Mouse (Mus musculus) forebrain, embryonic 15.5 days (tissue): Measurements from ENCODE around the gene Pcdh9. TPM values are rescaled to one million over a fixed set of nuclear protein-coding genes. Genes with fewer than 3 reads are reported as not detected.

Source experiments
- ATAC-seq: fragments of 200-750 bp; cut with Nextera tagmentation; replicated peaks from 2 replicates; pipeline ENCODE4 v1.8.0; 2017; ENCODE audit warnings: mild to moderate bottlenecking, moderate TSS enrichment, moderate library complexity
- H3K27ac ChIP-seq: fragments of 300-500 bp; sonication (generic); replicated peaks from 2 replicates; pipeline ENCODE4 v1.5.1; 2015; ENCODE audit warnings: mild to moderate bottlenecking, inconsistent platforms
- H3K27me3 ChIP-seq: fragments of 300-500 bp; sonication (generic); 2 replicates; pipeline ENCODE4 v1.6.1; 2015; ENCODE audit warnings: inconsistent platforms
- H3K36me3 ChIP-seq: fragments of 300-500 bp; sonication (generic); 2 replicates; pipeline ENCODE4 v1.6.1; 2015; ENCODE audit warnings: mild to moderate bottlenecking, inconsistent platforms
- H3K4me1 ChIP-seq: fragments of 300-500 bp; sonication (generic); 2 replicates; pipeline ENCODE4 v1.6.1; 2015; ENCODE audit warnings: inconsistent platforms
- H3K4me2 ChIP-seq: fragments of 300-500 bp; sonication (generic); replicated peaks from 2 replicates; pipeline ENCODE4 v1.6.1; 2015; ENCODE audit warnings: mild to moderate bottlenecking, inconsistent platforms
- H3K4me3 ChIP-seq: fragments of 300-500 bp; sonication (generic); 2 replicates; pipeline ENCODE4 v1.5.1; 2015; ENCODE audit warnings: mild to moderate bottlenecking, inconsistent platforms
- H3K9ac ChIP-seq: fragments of 300-500 bp; sonication (generic); replicated peaks from 2 replicates; pipeline ENCODE4 v1.6.1; 2015; ENCODE audit warnings: mild to moderate bottlenecking, inconsistent platforms
- H3K9me3 ChIP-seq: fragments of 300-500 bp; sonication (generic); 2 replicates; pipeline ENCODE4 v1.6.1; 2016; ENCODE audit warnings: inconsistent platforms
- WGBS: fragments of 180-500 bp; shearing (Covaris S2); methylation state at CpG from one replicate; pipeline ENCODE4 v1.1.7; 2015; ENCODE audit warnings: mixed read lengths; 5-methylcytosine and 5-hydroxymethylcytosine counted together
- polyA plus RNA-seq: library from polyadenylated mRNA; unstranded; fragments of >200 nt; fragmentation: Nextera tagmentation; extraction: Ambion mirVana; gene quantifications from 2 replicates; pipeline ENCODE4 v1.2.1, GENCODE M21; 2015

Pcdh9 gene
- polyA plus RNA-seq, 1 experiment from 2014 or later = 139 TPM

GRCm38 (mm10) chr14:93039326-93040221 lies 850.9 kb downstream of the Pcdh9 start:
- Histone ChIP-seq H3K4me2 (no peak overlapping the region), H3K4me3 (no peak overlapping the region), H3K27me3 (no peaks in the 10 kb centered on the region), H3K9ac (no peak overlapping the region), H3K27ac (peak overlapping the region; percentile 59), H3K36me3 (no peaks in the 10 kb centered on the region), H3K9me3 (no peaks in the 10 kb centered on the region), H3K4me1 (peaks cover 14% of the 10 kb centered on the region)
- ATAC-seq = peak; percentile 93
- 35% methylated on average over 8 of the region's 8 CpGs for WGBS

- 5% methylated on average over 5 of the region's 5 CpGs for WGBS
- H3K27ac ChIP-seq = no peak overlapping the region
- ATAC-seq = peak; percentile 96
These were observed 881.1 kb downstream of the Pcdh9 start for GRCm38 (mm10) chr14:93009147-93010064.

More at GRCm38 (mm10) chr14:93009147-93010064, 881.1 kb downstream of the Pcdh9 start:
- peaks cover 8% of the 10 kb centered on the region; the same call in 1 of the 2 replicates for H3K4me1 ChIP-seq
- H3K4me3 ChIP-seq = no peak overlapping the region
- H3K27me3 ChIP-seq = no peaks in the 10 kb centered on the region
- H3K9me3 ChIP-seq = no peaks in the 10 kb centered on the region
- H3K36me3 ChIP-seq = no peaks in the 10 kb centered on the region
- H3K4me2 ChIP-seq = no peak overlapping the region
- no peak overlapping the region for H3K9ac ChIP-seq
